Mouse (Mus musculus) MEL (cell line): ENCODE data around the gene Odr4. TPM values are rescaled to one million over a fixed set of nuclear protein-coding genes. Genes with fewer than 3 reads are reported as not detected.

Source experiments
- DNase-seq: peaks from one replicate; pipeline ENCODE4 v3.0.0; 2011; ENCODE audit warnings: low read depth, low spot score
- H3K27ac ChIP-seq: 2 replicates; pipeline ENCODE4 v1.5.1; 2012; ENCODE audit warnings: low read depth, mild to moderate bottlenecking, control low read depth, low read length, moderate library complexity; ENCODE audit not compliant: control insufficient read depth
- H3K27me3 ChIP-seq, 2 experiments: fragments of 150-350 bp in 1 of 2; sonication (generic) in 1 of 2; 2 replicates each; pipeline ENCODE4 v1.6.1; 2012; ENCODE audit warnings: low read length in 2 of 2, mild to moderate bottlenecking in 2 of 2, improper control_type of control experiment in 1 of 2, moderate library complexity in 1 of 2; ENCODE audit not compliant: insufficient read depth in 2 of 2, control insufficient read depth in 1 of 2
- H3K36me3 ChIP-seq, 2 experiments: 2 replicates each; pipeline ENCODE4 v1.6.1; 2012 to 2014; ENCODE audit warnings: low read length in 2 of 2, improper control_type of control experiment in 1 of 2, inconsistent platforms in 1 of 2, mild to moderate bottlenecking in 1 of 2; ENCODE audit not compliant: insufficient read depth in 2 of 2, control insufficient read depth in 1 of 2
- H3K4me1 ChIP-seq, 2 experiments: fragments of 150-350 bp in 1 of 2; sonication (generic) in 1 of 2; 2 replicates each; pipeline ENCODE4 v1.6.1; 2012; ENCODE audit warnings: low read length in 2 of 2, improper control_type of control experiment in 1 of 2, mild to moderate bottlenecking in 1 of 2; ENCODE audit not compliant: insufficient read depth in 2 of 2, control insufficient read depth in 1 of 2
- H3K4me3 ChIP-seq, 2 experiments: fragments of 150-350 bp in 1 of 2; sonication (generic) in 1 of 2; 2 replicates each; pipeline ENCODE4 v1.5.1; 2012; ENCODE audit warnings: low read depth in 2 of 2, low read length in 2 of 2, mild to moderate bottlenecking in 2 of 2, moderate library complexity in 2 of 2, control low read depth in 1 of 2, improper control_type of control experiment in 1 of 2; ENCODE audit not compliant: control insufficient read depth in 1 of 2, insufficient read depth in 1 of 2
- H3K79me2 ChIP-seq: 2 replicates; pipeline ENCODE4 v1.6.1; 2012; ENCODE audit warnings: mild to moderate bottlenecking, low read length, moderate library complexity; ENCODE audit not compliant: control insufficient read depth, poor library complexity, insufficient read depth
- H3K9ac ChIP-seq: 2 replicates; pipeline ENCODE4 v1.6.1; 2012; ENCODE audit warnings: low read depth, mild to moderate bottlenecking, control low read depth, low read length, moderate library complexity; ENCODE audit not compliant: control insufficient read depth, poor library complexity, severe bottlenecking
- H3K9me3 ChIP-seq: fragments of 150-350 bp; sonication (generic); replicated peaks from 2 replicates; pipeline ENCODE4 v1.6.1; 2012; ENCODE audit warnings: mild to moderate bottlenecking, low read length, improper control_type of control experiment, moderate library complexity; ENCODE audit not compliant: insufficient read depth
- BHLHE40 ChIP-seq: IDR thresholded peaks from 2 replicates; pipeline ENCODE4 v1.6.1; 2012; ENCODE audit warnings: low read depth, mild to moderate bottlenecking, inconsistent platforms, low read length, improper control_type of control experiment, borderline replicate concordance
- CHD1 ChIP-seq: IDR thresholded peaks from 2 replicates; pipeline ENCODE4 v1.6.1; 2012; ENCODE audit warnings: low read depth, mild to moderate bottlenecking, inconsistent platforms, low read length, improper control_type of control experiment
- CHD2 ChIP-seq: IDR thresholded peaks from 2 replicates; pipeline ENCODE4 v1.6.1; 2011; ENCODE audit warnings: low read length, improper control_type of control experiment
- E2F4 ChIP-seq: IDR thresholded peaks from 2 replicates; pipeline ENCODE4 v1.6.1; 2011; ENCODE audit warnings: low read depth, low read length, improper control_type of control experiment, borderline replicate concordance
- ELF1 ChIP-seq: IDR thresholded peaks from 2 replicates; pipeline ENCODE4 v1.6.1; 2014; ENCODE audit warnings: low read depth, mild to moderate bottlenecking, inconsistent platforms, low read length, improper control_type of control experiment, moderate library complexity
- EP300 ChIP-seq, 2 experiments: IDR thresholded peaks; 2 replicates each; pipeline ENCODE4 v1.6.1; 2011; ENCODE audit warnings: improper control_type of control experiment in 2 of 2, low read length in 2 of 2, low read depth in 1 of 2, mild to moderate bottlenecking in 1 of 2
- ETS1 ChIP-seq: IDR thresholded peaks from 2 replicates; pipeline ENCODE4 v1.6.1; 2012; ENCODE audit warnings: low read depth, mild to moderate bottlenecking, inconsistent platforms, low read length, improper control_type of control experiment, moderate library complexity
- GABPA ChIP-seq: IDR thresholded peaks from 2 replicates; pipeline ENCODE4 v1.6.1; 2012; ENCODE audit warnings: low read depth, mild to moderate bottlenecking, inconsistent platforms, low read length, improper control_type of control experiment, moderate library complexity
- GATA1 ChIP-seq: IDR thresholded peaks from 2 replicates; pipeline ENCODE4 v1.6.1; 2011; ENCODE audit warnings: low read depth, low read length, improper control_type of control experiment
- HCFC1 ChIP-seq: IDR thresholded peaks from 2 replicates; pipeline ENCODE4 v1.6.1; 2012; ENCODE audit warnings: low read depth, mild to moderate bottlenecking, inconsistent platforms, low read length, improper control_type of control experiment, moderate library complexity
- KAT2A ChIP-seq: conservative IDR thresholded peaks from 2 replicates; pipeline ENCODE4 v1.6.1; 2012; ENCODE audit warnings: low read depth, low read length, improper control_type of control experiment, inconsistent platforms
- MAFK ChIP-seq: IDR thresholded peaks from 2 replicates; pipeline ENCODE4 v1.6.1; 2011; ENCODE audit warnings: low read depth, mild to moderate bottlenecking, low read length, improper control_type of control experiment, borderline replicate concordance
- MAX ChIP-seq: IDR thresholded peaks from 2 replicates; pipeline ENCODE4 v1.6.1; 2011; ENCODE audit warnings: low read length, improper control_type of control experiment
- MAZ ChIP-seq: IDR thresholded peaks from 2 replicates; pipeline ENCODE4 v1.6.1; 2012; ENCODE audit warnings: low read depth, mild to moderate bottlenecking, inconsistent platforms, low read length, improper control_type of control experiment
- MEF2A ChIP-seq: IDR thresholded peaks from 2 replicates; pipeline ENCODE4 v1.6.1; 2014; ENCODE audit warnings: low read depth, mild to moderate bottlenecking, inconsistent platforms, low read length, improper control_type of control experiment; ENCODE audit not compliant: poor library complexity, insufficient replicate concordance, severe bottlenecking; ENCODE audit errors: extremely low read depth
- NRF1 ChIP-seq: IDR thresholded peaks from 2 replicates; pipeline ENCODE4 v1.6.1; 2014; ENCODE audit warnings: low read depth, mild to moderate bottlenecking, inconsistent platforms, low read length, improper control_type of control experiment, moderate library complexity; ENCODE audit not compliant: poor library complexity, insufficient read depth, severe bottlenecking
- POLR2AphosphoS2 ChIP-seq: IDR thresholded peaks from 2 replicates; pipeline ENCODE4 v1.6.1; 2011; ENCODE audit warnings: low read length, improper control_type of control experiment
- TAL1 ChIP-seq: IDR thresholded peaks from 2 replicates; pipeline ENCODE4 v1.6.1; 2012; ENCODE audit warnings: mild to moderate bottlenecking, inconsistent platforms, low read length, moderate library complexity, mixed read lengths
- USF2 ChIP-seq, 2 experiments: IDR thresholded peaks; 2 replicates each; pipeline ENCODE4 v1.6.1; 2011 to 2012; ENCODE audit warnings: improper control_type of control experiment in 2 of 2, low read length in 2 of 2, borderline replicate concordance in 1 of 2, inconsistent platforms in 1 of 2, low read depth in 1 of 2, mild to moderate bottlenecking in 1 of 2; ENCODE audit not compliant: insufficient read depth in 1 of 2
- ZC3H11A ChIP-seq: IDR thresholded peaks from 2 replicates; pipeline ENCODE4 v1.6.1; 2012; ENCODE audit warnings: low read depth, mild to moderate bottlenecking, inconsistent platforms, low read length, improper control_type of control experiment
- ZKSCAN1 ChIP-seq: IDR thresholded peaks from 2 replicates; pipeline ENCODE4 v1.6.1; 2012; ENCODE audit warnings: low read depth, mild to moderate bottlenecking, inconsistent platforms, low read length, improper control_type of control experiment, moderate library complexity
- ZMIZ1 ChIP-seq: IDR thresholded peaks from 2 replicates; pipeline ENCODE4 v1.6.1; 2012; ENCODE audit warnings: low read depth, mild to moderate bottlenecking, inconsistent platforms, low read length, improper control_type of control experiment, moderate library complexity
- ZNF384 ChIP-seq: IDR thresholded peaks from 2 replicates; pipeline ENCODE4 v1.6.1; 2012; ENCODE audit warnings: low read depth, mild to moderate bottlenecking, inconsistent platforms, low read length, improper control_type of control experiment
- polyA plus RNA-seq, 2 experiments: library from polyadenylated mRNA; stranded (reverse) in 1 of 2; unstranded in 1 of 2; fragments of >175 nt in 1 of 2; fragments of >200 nt in 1 of 2; gene quantifications; 2 replicates each; pipeline versions ENCODE4 v1.2.1 to v1.2.4; 2012; ENCODE audit warnings: low replicate concordance in 2 of 2, low read depth in 1 of 2; ENCODE audit not compliant: insufficient read length in 2 of 2, insufficient read depth in 1 of 2, missing spikeins in 1 of 2
- total RNA-seq: library from RNA; depleted of rRNA; stranded (reverse); fragments of 300-350 nt; gene quantifications from 2 replicates; pipeline ENCODE4 v1.2.3, GENCODE M21; 2012

The Odr4 gene
- total and polyA plus RNA-seq, 3 experiments = 23.1 to 30.1 TPM; not detected in 1

GRCm38 (mm10) chr1:150416006-150416405, 23.1 kb upstream of the Odr4 start:
- H3K79me2 ChIP-seq = no peaks in the 10 kb centered on the region; the same call in 1 of the 2 replicates
- H3K9ac ChIP-seq = no peak overlapping the region
- no peak for DNase-seq
- no peak overlapping the region for H3K4me3 ChIP-seq
- H3K9me3 ChIP-seq = no peaks in the 10 kb centered on the region
- no peaks in the 10 kb centered on the region for H3K4me1 ChIP-seq
- H3K27ac ChIP-seq = no peak overlapping the region
- H3K36me3 ChIP-seq = peaks cover 0 to 66% of the 10 kb centered on the region in 2 experiments; a peak in 3 of 4 replicates
- H3K27me3 ChIP-seq = no peaks in the 10 kb centered on the region
- TF ChIP-seq GABPA (no peak), ELF1 (no peak), TAL1 (no peak), KAT2A (no peak), BHLHE40 (no peak), GATA1 (no peak), ZMIZ1 (no peak), CHD1 (no peak), CHD2 (no peak), ZKSCAN1 (no peak)

GRCm38 (mm10) chr1:150409996-150410395, 17.1 kb upstream of the Odr4 start:
- Histone ChIP-seq H3K79me2 (no peaks in the 10 kb centered on the region; the same call in 1 of the 2 replicates), H3K9ac (no peak overlapping the region), H3K27me3 (no peaks in the 10 kb centered on the region), H3K9me3 (no peaks in the 10 kb centered on the region), H3K4me1 (no peaks in the 10 kb centered on the region), H3K27ac (no peak overlapping the region), H3K4me3 (no peak overlapping the region), H3K36me3 (peaks cover 0 to 74% of the 10 kb centered on the region in 2 experiments; a peak in 3 of 4 replicates)
- no peak for DNase-seq
- TF ChIP-seq USF2 (IDR thresholded peaks at IDR 0.05; ENCODE audit: borderline replicate concordance in 1 of 2, insufficient read depth in 1 of 2, low read depth in 1 of 2, low read length in 2 of 2) (no peak), HCFC1 (no peak), ETS1 (no peak)

- Histone ChIP-seq H3K27me3 (no peaks in the 10 kb centered on the region), H3K9me3 (no peaks in the 10 kb centered on the region), H3K4me3 (no peak overlapping the region), H3K27ac (no peak overlapping the region), H3K36me3 (peaks cover 0 to 78% of the 10 kb centered on the region in 2 experiments; a peak in 3 of 4 replicates), H3K9ac (no peak overlapping the region), H3K4me1 (no peaks in the 10 kb centered on the region), H3K79me2 (no peaks in the 10 kb centered on the region; the same call in 1 of the 2 replicates)
- TF ChIP-seq MAZ (no peak), GABPA (no peak), EP300 (IDR thresholded peaks at IDR 0.05; ENCODE audit: low read depth in 1 of 2, low read length in 2 of 2) (no peak), ZNF384 (no peak), HCFC1 (no peak), MAFK (no peak), E2F4 (no peak), MEF2A (no peak), GATA1 (no peak), NRF1 (no peak), ZC3H11A (no peak), MAX (no peak), BHLHE40 (no peak), ZMIZ1 (no peak), POLR2AphosphoS2 (no peak)
- DNase-seq = no peak
These were observed 14.4 kb upstream of the Odr4 start for GRCm38 (mm10) chr1:150407285-150407684.
